Mouse (Mus musculus): ENCODE data around the gene Apol6.
"Not testable (repeated sequence)": the region's sequence is repeated elsewhere in the genome, so short reads cannot be mapped to it uniquely, and the experiment has no call there.

Gene Apol6

DNA sequence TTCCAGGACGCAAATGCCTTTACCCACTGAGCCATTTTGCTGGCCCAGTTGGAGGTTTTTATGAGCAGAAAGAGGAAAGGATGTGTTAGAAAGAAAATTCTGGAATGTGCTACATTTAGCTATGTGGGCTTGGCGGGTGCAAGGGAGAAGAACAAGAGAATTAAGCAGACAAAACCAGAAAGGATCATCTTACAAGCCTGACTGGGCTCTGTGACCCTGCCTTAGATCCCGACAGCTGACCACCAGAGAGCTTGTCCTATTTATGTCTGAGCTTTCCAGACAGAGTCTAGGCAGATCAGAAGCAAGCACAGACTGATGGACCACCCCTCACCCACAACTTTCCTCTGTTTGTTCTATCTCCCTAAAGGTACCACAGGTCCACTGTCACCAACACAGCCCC is 13.3 kb upstream of the Apol6 start:
- DNase-seq (ENCODE audit: low spot score in 2 of 2), result no peak

DNA sequence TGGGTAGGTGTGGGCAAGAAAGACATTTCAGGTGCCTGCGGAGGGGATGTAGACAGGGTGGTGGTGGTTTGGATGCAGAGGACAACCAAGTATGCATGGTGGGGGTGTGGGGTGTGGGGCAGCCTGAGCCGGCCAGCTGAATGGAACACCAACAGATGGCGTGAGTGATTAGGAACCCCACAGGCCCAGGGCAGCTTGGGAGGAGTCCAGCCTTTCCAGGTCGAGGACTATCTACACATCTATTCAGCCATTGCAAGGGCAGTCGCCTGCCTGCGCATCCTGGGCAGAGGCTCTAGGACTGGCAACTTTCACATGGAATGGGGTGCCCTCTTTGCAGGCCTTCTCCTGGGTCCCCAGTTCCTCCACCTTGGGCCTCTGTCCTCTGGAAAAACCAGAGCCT is 10.0 kb upstream of the Apol6 start:
- DNase-seq (ENCODE audit: low spot score in 2 of 2), result no peak

DNA sequence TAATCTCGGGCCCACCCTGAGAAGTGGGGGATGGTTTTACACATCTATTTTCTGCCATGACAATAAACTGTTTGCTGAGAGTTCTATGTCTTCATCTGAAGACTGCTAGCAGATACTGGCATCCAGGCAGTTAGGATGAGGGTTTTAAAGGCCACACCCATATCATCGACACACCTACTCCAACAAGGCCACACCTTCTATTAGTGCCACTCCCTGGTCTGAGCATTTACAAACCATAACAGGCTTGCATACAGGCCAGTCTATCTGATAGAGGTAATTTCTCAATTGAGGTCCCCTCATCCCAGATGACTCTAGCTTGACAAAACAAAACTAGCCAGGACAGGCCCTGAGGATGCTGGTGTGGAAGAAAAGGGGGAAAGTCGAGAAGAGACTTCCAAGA is 8.9 kb upstream of the Apol6 start:
- no peak for DNase-seq (ENCODE audit: low spot score in 2 of 2)

DNA sequence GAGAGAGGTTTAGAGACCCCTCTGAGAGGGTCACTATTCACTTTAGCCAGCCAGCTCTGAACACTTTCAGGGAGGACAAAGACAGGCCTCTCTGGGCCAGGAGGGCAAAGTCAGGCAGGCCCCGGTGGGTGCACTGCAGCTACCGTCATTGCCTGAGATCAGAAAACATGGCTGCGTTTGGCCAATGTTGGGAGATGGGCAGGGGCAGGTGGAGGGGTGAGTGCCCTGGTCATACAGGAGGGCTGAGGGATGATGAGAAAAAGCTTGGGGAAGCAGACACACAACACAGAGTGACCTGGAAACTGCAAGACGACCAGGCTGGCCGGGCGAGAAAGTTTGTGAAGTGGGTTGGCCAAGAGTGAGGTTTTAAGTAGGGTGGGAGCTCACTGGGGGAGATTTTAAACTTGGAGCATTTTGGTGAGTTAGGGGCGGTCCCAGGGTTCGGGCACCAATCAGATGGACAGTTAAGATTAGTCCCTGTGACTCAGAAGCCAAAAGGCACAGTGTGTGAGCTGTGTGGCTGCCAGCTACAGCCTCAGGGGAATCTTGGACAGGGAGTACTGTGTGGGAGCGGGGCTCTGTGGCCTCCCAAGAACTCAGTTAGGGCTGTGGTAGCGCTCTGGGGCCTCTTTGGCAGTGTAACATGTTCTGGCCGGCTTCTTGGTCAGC is 8.1 kb upstream of the Apol6 start:
- no peak for DNase-seq (ENCODE audit: low spot score in 2 of 2)

DNA sequence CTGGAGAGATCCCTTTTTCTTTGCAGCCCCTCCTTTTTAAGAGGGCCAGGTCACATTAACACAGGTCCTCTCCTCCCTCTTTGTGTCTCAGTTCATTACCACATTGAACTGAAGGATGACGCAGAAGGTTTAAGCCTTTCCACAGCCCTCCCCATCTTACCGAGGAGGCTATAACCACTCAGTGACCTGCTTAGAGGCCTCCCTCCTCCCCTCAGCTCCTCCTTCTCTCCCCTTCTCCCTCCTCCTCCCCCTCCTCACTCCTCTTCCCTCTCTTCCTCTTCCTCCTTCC is 7.6 kb upstream of the Apol6 start:
- DNase-seq (ENCODE audit: low spot score in 2 of 2), result no peak

DNA sequence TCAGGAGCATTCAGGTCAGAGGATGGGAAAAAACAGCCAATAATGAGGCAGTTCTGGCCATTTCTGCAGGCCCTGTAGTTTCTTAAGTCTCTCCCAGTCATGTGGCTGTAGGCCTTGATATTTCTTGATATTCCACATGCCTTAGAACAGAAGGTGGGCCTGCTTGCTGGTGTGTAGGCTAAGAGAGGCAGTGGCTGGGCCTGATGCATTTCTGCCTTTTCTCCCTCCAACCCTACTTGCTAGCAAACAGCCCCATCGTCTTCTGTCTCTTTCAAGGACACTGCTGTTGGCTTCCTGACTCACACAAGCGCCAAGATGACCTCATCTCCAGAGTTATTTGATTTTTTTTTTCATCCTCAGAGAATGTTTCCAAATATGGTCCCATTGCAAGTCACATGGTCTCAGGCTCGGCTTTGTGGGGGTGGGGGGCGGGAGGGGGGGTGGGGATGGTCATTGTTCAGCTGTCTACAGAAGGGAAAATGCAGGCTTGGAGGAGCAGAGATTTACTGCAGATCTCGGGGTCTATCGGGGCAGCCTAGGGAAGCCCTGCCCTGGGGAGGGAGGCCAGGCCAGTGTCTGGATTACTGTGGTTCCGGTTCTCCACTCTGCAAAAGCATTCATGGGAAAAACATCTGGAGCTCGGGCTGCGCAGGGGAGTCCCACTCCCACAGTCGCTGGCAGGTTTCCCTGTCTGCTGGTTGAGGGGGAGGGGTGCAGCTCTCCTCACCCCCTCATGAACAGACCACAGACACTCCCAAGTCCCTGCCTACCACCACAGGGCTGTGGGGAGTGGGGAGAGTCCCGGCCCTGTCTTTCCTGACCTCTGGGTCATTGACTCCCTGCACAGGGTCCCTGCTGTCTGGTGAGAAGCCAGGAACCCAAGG is 7.0 kb upstream of the Apol6 start:
- no peak for DNase-seq (ENCODE audit: low spot score in 2 of 2)

DNA sequence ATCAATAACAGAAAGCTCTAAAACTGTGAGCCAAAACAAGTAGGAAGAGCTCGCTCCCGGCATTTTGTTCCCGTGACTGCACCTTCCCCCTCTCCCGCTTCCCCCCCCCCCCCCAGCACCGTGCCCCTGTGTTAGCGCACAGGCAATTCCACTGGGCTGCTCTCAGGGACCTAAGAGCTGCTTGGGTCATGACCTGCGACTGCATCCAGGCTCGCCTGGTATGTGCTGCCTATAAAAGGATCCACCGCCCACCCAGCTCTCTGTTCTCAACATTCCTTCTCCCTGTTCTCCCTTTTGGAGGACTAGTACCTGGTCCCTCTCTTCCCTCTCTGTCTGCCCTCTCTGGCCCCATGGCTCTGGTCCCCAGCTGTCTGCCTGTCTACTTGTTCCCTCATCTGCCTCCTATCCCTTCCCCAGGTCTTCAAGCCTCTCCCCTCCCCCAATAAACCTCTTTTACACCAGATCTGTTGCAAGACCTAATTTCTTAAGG is 5.3 kb upstream of the Apol6 start:
- DNase-seq (ENCODE audit: low spot score in 2 of 2), result no peak

DNA sequence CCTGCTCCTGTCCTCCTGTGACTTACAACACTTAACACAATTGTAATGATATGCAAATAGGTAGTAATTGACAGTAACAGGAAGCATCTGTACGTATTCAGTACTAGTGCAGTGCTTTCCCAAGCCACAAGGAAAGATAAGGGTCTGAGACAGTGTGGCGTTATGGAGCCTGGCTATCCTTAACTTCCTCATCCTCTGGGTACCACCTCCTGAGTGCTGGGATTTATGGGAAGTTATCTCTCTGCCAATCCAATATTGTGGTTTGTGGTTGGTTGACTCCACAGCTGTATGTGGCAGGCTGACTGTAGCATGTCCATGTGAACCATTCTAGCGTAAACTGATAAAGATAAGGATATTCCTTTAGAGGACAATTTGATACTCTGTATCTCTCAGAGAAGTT is 3.7 kb upstream of the Apol6 start:
- no peak for DNase-seq (ENCODE audit: low spot score in 2 of 2)

DNA sequence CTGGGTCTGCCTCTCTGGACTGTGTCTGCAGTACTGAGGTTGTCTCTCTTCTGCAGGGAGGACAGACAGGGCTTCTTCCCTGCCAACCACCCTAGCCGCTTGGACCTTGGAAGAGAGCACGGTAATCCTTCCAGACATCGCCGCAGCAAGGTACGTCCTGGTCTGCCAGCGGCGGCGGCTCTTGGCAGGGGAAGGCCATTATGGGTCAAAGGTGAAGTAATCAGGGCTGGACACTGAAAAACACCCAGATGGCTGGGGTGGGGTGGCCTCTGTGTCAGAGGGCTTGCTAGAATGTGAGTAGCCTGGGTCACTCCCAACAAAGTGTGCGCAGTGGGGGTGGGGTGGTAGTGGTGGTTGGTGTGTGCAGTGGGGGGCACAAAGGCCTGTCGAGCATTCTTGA is 1.1 kb downstream of the Apol6 start:
- DNase-seq (ENCODE audit: low spot score in 2 of 2), result no peak

DNA sequence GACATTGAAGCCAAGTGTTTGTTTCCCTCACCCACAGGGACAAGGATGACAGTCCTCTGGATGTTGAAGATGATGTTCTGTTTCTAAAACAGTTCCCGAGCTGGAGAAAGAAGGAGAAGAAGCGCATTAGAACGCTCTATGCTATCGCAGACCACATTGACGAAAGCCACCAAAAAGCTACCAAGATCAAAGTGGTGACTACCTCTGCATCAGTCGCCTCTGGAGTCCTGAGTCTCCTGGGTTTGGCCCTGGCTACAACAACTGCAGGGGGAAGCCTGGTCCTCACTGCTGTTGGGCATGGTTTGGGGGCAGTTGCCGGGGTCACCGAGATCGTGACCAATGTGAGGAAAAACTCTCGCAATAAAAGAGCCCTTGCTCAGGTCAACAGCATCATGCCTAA is 6.0 kb downstream of the Apol6 start, which contains the start of gene Mb:
TSS of gene Mb (minus strand) at position 101 of the 400 bp plus-strand sequence.
- DNase-seq (ENCODE audit: low spot score in 2 of 2), result no peak

DNA sequence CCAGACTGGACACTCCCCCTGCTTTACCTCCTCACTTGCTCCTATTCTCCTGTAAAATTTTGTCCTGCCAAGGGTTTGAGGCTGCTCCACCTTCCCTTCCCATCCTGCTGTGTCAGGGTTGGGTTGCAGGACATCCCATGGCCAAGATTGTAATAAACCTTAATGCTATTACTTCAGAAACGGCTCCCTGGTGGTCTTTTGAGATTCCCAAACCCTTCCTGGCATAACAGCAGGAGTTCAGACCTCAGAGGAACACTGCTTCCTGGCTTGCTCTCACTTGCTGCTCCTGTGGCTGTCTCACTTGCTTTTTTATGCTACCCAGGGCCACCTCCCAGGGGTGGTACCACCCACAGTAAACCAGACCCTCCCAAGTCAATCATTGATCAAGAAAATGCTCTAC is 7.6 kb downstream of the Apol6 start:
- no peak for DNase-seq (ENCODE audit: low spot score in 2 of 2)

DNA sequence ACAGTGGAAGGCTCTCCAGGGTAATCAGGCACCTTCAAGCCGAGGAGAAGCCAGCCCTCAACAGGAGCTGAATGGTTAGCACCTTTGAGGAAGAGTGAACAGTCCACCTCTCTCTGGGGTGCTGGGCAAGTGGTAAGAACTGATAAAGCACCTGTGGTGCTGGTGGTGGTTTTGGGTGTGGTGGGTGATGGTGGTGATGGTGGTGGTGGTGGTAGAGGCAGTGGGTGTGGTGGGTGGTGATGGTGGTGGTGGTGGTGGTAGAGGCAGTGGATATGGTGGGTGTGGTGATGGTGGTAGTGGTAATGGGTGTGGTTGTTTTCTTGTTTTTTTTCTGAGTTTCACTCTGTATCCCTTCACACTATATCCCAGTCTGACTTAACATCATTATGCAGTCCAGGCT is 8.5 kb downstream of the Apol6 start:
- DNase-seq (ENCODE audit: low spot score in 2 of 2), result no peak

DNA sequence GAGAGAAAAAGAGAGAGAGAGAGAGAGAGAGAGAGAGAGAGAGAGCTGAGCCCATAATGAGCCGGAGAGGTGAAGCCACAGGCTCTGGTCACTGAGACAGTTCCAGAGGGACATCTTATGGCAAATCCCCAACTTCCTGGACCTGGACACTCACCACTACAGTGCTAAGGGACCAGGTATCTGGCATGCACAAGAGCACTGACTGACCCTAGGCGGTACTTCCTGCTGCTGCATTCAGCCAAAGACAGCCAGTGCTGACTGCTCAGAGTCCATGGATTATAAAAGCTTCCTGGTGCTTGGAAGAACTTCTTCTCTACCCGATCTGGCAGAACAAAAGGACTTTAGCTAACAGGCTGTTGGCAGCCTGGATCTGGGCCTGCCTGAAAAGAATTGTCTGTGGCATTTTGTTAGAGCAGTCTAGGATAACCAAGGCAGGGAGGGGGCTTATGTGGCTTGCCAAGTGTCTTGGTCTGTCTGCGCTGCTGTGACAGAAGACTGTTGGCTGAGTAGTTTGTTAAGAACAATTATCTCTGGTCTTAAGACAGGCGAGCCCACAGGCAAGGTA is 10.2 kb downstream of the Apol6 start:
- DNase-seq (ENCODE audit: low spot score in 2 of 2), result no peak

DNA sequence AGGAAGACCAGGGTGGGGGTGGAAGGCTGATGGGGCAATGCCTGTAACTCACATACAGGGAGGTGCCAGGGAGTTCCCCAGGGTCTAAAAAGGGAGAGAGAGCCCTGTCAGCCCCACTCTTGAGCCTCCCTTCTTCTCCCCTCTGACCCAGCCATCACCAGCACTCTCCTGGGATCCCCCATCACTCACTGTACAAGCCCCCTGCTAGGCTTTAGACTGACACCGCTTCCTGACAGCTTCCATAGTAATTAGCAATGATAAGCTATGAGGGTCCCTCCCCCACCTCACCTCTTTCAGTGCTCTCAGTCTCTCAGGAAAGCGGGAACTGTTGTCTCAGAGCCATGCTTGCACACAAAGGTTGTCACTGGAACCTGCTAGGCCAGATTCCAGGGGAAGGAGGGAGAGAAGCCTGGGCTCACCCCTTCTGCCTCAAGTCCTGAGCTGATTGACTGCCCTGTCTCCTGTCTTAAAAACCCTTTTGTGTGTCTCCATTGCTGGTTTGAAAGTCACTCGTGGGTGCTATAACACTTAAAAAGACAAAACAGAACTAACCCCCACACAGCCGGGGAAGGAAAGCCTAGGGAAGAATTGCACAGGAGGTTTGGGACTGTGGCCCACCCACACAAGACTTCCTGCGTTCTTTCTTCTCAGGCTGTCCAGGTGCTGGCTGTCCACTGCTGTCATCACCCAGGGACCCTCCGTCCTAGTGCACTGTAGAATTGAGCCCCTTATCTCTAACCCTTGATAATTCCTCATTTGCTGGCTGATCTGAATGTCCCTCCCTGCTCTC is 11.7 kb downstream of the Apol6 start:
- no peak for DNase-seq (ENCODE audit: low spot score in 2 of 2)

DNA sequence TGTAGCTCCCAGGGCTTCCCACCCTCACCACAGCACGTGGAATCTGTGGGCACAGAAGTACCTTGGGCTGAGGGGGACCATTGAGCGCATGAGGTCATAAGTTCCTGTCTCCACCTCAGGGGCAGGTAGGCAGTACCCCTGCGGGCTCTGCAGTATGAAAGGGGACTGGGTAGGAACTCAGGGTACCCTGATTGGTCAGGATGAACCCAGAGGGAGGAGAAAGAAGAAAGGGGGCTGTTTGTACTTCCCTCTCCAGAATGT is 12.2 kb downstream of the Apol6 start:
- DNase-seq (ENCODE audit: low spot score in 2 of 2), result no peak

DNA sequence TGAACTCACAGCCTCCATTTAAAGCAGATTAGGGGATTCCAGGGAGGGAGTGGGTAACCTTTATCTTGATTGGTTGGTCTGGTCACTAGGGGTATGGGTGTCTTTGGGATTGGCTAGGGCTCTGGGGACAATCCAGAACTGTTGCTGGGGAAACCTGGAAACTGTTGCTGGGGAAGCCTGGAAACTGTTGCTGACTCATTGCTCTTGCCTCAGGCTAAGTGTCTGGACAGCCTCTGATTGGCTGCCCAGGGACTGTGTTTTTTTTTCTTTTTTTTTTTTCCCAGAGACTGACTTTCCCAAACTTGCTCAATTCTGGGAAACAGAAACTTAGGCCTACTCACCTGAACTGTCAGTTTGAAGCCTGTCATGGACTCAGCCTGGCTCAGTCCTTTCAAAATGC is 14.0 kb downstream of the Apol6 start:
- no peak for DNase-seq (ENCODE audit: low spot score in 2 of 2)

DNA sequence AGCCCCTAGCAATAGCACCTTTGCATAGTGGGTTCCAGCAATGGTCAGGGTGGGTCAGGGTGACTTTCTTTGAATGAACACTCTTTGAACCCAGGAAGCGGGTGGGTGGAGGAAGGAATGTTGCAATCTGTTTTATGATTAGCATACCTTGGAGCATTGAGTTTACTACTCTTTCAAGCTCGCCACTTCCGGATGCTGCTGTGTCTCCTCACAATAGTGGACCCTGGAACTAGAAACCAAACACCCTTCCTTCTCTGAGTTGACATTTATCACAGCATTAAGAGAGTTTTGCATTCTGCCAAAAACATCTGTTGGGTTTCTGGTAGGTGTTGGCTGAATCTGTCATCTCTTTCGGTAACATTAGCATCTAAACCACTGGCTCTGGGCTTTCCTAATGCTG is 14.9 kb downstream of the Apol6 start:
- not testable (repeated sequence) for DNase-seq (ENCODE audit: low spot score in 2 of 2)

DNA sequence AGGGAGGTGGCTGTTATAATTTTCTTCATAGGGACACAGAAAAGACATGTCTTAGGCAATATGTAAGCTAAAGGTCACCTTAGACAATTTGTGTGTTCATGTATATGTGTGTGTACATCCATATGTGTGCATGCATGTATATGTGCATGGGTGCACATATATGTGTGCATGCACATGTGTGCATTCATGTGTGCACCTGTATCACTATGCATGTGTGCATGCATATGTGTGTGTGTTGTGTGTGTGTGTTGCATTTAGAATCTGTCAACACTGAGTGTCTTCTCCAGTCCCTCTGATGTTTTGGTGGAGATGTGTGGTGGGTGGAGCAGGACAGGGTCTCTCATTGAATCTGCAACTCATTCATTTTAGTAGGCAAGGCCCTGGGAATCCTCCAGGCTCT is 18.2 kb downstream of the Apol6 start:
- DNase-seq (ENCODE audit: low spot score in 2 of 2), result no peak

DNA sequence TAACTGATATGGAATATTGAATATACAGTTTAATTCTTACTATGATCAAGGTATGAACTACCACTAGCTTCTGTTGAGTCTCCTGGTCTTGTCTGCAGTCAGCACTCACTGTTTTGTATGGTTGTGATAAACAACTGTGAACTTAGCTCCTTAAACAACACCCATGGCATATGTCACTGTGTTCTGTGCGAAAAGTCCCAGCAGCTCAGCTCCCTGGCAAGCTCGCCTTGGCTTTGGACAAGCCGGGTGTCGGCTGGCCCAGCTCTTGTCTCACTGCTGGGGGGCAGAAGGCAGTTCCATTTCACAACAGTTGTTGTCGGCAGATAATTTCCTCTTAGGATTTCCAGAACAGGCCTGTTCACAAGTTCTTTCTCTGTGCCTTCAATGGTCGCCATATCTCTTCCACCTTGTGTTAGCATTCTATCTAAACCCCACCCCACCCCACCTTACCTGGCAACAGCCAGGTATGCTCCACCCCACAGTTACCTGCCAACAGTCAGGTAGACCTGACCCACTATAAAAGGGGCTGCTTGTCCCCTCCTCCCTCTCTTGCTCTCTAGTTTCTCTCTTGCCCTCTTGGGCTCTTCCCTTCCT is 20.8 kb downstream of the Apol6 start:
- DNase-seq (ENCODE audit: low spot score in 2 of 2), result no peak

DNA sequence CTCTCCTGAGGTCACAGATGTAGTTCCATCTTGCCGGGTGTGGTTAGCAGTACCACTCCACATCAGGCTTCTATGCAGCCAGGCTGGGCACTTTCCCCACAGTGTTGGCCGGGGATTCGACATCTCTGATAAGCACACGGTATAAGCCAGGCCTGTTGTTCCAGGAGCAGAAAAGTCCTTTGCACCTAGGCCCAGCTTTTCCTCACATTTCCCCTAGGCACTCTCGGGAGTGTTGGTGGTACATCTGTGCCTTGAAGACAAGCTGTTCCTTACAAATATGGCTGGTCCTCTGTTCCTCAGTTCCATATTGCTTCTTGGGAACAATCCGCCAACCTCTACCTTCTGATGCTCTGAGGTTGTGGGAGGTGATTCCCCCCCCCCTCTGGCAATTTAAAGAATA is 21.7 kb downstream of the Apol6 start:
- DNase-seq (ENCODE audit: low spot score in 2 of 2), result no peak

DNA sequence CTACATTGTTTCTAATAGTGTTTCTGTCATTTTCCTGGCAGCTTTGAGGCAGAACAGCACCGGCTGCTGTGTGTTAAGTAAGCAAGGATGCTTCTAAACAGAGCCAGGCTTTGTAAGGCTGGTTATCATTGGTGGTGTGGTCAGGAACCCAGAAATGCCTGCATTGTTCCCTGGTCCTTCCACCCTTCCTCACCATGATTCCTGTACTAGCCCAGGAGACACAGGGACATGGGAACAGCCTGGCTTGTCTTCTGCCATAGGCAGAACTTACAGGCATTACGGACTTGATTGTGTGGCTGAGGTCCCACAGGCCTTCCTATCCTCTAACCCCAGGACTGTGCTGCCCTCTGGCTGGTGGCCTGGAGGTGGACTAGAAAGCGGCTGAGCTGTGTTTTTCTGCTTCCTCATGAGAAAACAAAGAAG is 23.9 kb downstream of the Apol6 start:
- DNase-seq (ENCODE audit: low spot score in 2 of 2), result no peak

DNA sequence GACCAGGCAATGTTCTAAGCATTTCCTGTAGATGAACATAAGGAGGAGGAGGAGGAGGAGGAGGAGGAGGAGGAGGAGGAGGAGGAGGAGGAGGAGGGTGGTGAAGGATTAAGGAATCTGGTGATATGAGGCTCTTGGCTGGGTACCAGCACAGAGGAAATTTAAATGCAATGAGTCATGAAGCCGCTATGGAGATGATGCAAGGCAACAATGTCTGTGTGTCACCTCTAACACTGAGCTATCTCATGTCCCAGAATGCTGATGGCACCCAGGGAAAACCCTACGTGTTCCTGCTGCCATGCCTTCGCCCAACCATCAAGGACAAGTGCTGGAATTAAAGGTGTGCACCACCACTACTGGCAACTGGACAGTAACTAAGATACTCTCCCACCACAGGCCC is 24.5 kb downstream of the Apol6 start:
- DNase-seq (ENCODE audit: low spot score in 2 of 2), result no peak

Data from frontal cortex, postnatal 10 days (tissue).